Mouse (Mus musculus) gastrocnemius, adult 2 months (tissue): ENCODE measurements around the gene Zdhhc18. TPM values are rescaled to one million over a fixed set of nuclear protein-coding genes. Genes with fewer than 3 reads are reported as not detected.

ENCODE experiments used
- DNase-seq: peaks from one replicate; pipeline ENCODE4 v3.0.0; 2022
- H3K27ac ChIP-seq: fragments of 200-600 bp; 2 replicates; pipeline ENCODE4 v1.8.1; 2022; ENCODE audit warnings: mild to moderate bottlenecking
- H3K4me3 ChIP-seq: fragments of 200-600 bp; 2 replicates; pipeline ENCODE4 v1.8.1; 2022; ENCODE audit warnings: mild to moderate bottlenecking, moderate library complexity
- CTCF ChIP-seq: fragments of 200-600 bp; IDR thresholded peaks from 2 replicates; pipeline ENCODE4 v1.8.1; 2022; ENCODE audit warnings: antibody characterized with exemption, mild to moderate bottlenecking, moderate library complexity
- intact Hi-C: fragments of 180-260 bp; cut with DNase I; formaldehyde crosslinking; loops from one replicate; pipeline ENCODE4 v1.15.1; 2025
- total RNA-seq, 2 experiments: library from RNA; stranded (reverse); gene quantifications; 2 replicates each; pipeline ENCODE4 v1.2.3; 2021

The Zdhhc18 gene
- total RNA-seq, 2 experiments from 2014 or later: 25.4 to 32.3 TPM

GRCm38 (mm10) chr4:133625621-133626071 is 24.3 kb downstream of the Zdhhc18 start:
- TF ChIP-seq CTCF: no peak
- H3K4me3 ChIP-seq: peak overlapping the region; percentile 36
- DNase-seq: peak; percentile 62

GRCm38 (mm10) chr4:133624830-133625229 is 25.1 kb downstream of the Zdhhc18 start:
- TF ChIP-seq CTCF: no peak
- H3K4me3 ChIP-seq: no peak overlapping the region; the same call in 1 of the 2 replicates
- intact Hi-C loops: no loop called here
- no peak for DNase-seq
- peak overlapping the region; percentile 87 for H3K27ac ChIP-seq

More at GRCm38 (mm10) chr4:133625621-133626071, 24.3 kb downstream of the Zdhhc18 start:
- peak overlapping the region; percentile 87 for H3K27ac ChIP-seq
- intact Hi-C loops: no loop called here

- intact Hi-C loops: no loop called here
Measured at GRCm38 (mm10) chr4:133622161-133622695, 27.7 kb downstream of the Zdhhc18 start.

GRCm38 (mm10) chr4:133620668-133621067 is 29.3 kb downstream of the Zdhhc18 start:
- no peak for TF ChIP-seq CTCF
- intact Hi-C loops: no loop called here
- H3K27ac ChIP-seq: peak overlapping the region; percentile 28; the same call in 1 of the 2 replicates
- H3K4me3 ChIP-seq: no peak overlapping the region
- DNase-seq: no peak

More at GRCm38 (mm10) chr4:133622161-133622695, 27.7 kb downstream of the Zdhhc18 start:
- Histone ChIP-seq H3K4me3 (no peak overlapping the region), H3K27ac (no peak overlapping the region)
- no peak for TF ChIP-seq CTCF
- no peak for DNase-seq

GRCm38 (mm10) chr4:133619473-133620136 is 30.3 kb downstream of the Zdhhc18 start:
- no peak for TF ChIP-seq CTCF
- no peak overlapping the region for H3K27ac ChIP-seq
- intact Hi-C loops: no loop called here
- DNase-seq: no peak
- H3K4me3 ChIP-seq: no peak overlapping the region

GRCm38 (mm10) chr4:133617936-133618335 is 32.0 kb downstream of the Zdhhc18 start:
- intact Hi-C loops: no loop called here
- no peak for DNase-seq
- TF ChIP-seq CTCF: no peak
- H3K27ac ChIP-seq: no peak overlapping the region
- no peak overlapping the region for H3K4me3 ChIP-seq

GRCm38 (mm10) chr4:133615416-133615815 is 34.5 kb downstream of the Zdhhc18 start:
- intact Hi-C loops: no loop called here
- H3K27ac ChIP-seq: peak overlapping the region; percentile 48; the same call in 1 of the 2 replicates

GRCm38 (mm10) chr4:133614274-133614761 is 35.6 kb downstream of the Zdhhc18 start:
- Histone ChIP-seq H3K4me3 (no peak overlapping the region), H3K27ac (peak overlapping the region; percentile 62)
- peak; percentile 66 for DNase-seq
- no peak for TF ChIP-seq CTCF
- intact Hi-C loops: no loop called here

More at GRCm38 (mm10) chr4:133615416-133615815, 34.5 kb downstream of the Zdhhc18 start:
- TF ChIP-seq CTCF: no peak
- DNase-seq: no peak
- H3K4me3 ChIP-seq: no peak overlapping the region

GRCm38 (mm10) chr4:133613867-133614266 is 36.1 kb downstream of the Zdhhc18 start:
- intact Hi-C loops: no loop called here

GRCm38 (mm10) chr4:133613026-133613425 is 36.9 kb downstream of the Zdhhc18 start:
- TF ChIP-seq CTCF: no peak
- Histone ChIP-seq H3K27ac (no peak overlapping the region), H3K4me3 (no peak overlapping the region)
- intact Hi-C loops: no loop called here
- no peak for DNase-seq

More at GRCm38 (mm10) chr4:133613867-133614266, 36.1 kb downstream of the Zdhhc18 start:
- TF ChIP-seq CTCF: no peak
- DNase-seq: no peak
- H3K27ac ChIP-seq: peak overlapping the region; percentile 62
- H3K4me3 ChIP-seq: no peak overlapping the region

- Histone ChIP-seq H3K27ac (no peak overlapping the region), H3K4me3 (no peak overlapping the region)
- intact Hi-C loops: no loop called here
- TF ChIP-seq CTCF: no peak
- no peak for DNase-seq
Measured at GRCm38 (mm10) chr4:133612416-133612815, 37.5 kb downstream of the Zdhhc18 start.

GRCm38 (mm10) chr4:133611815-133612214 is 38.1 kb downstream of the Zdhhc18 start:
- peak; percentile 25; the same call in 1 of the 2 replicates for TF ChIP-seq CTCF
- no peak for DNase-seq
- no peak overlapping the region for H3K27ac ChIP-seq
- intact Hi-C loops: no loop called here
- no peak overlapping the region for H3K4me3 ChIP-seq

GRCm38 (mm10) chr4:133609719-133610118 is 40.2 kb downstream of the Zdhhc18 start:
- intact Hi-C loops: loop anchor here (1.0 kb wide), 1 partner anchor 17 kb away; no protein-coding TSS in a partner anchor
- H3K4me3 ChIP-seq: no peak overlapping the region
- TF ChIP-seq CTCF: peak; percentile 98
- DNase-seq: peak; percentile 90
- no peak overlapping the region for H3K27ac ChIP-seq
